Mouse (Mus musculus): ENCODE measurements at regions not wholly inside any gene's neighbourhood (a gene's known extent, or its start where the extent isn't known, plus 50 kb on each side); places are given as distances from the start of the nearest gene placed in this dataset.
A peak's percentile ranks its signal among the peaks of the same experiment; 100 is the strongest.

DNA sequence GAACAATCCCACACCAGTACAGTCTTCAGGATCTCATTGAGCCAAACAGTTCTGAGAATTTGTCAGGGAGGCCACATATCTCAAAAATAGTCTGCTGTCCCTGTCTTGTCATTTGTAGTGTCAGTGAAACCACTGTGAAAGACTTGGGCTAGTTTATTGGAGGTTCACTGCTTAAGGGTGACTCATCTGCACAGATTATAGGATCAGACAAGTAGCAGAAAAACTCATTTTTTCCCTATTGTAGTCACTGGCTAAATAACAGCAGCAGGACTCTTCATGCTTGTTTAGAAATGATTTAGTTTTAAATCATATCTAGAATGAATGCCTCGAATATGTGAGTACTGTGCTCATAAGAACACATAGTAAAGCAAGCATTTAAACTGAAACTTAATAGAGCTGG lies 475.2 kb upstream of the Marcks start:
- Histone ChIP-seq H3K9me3 (replicated peaks) (no peaks in the 10 kb centered on the region), H3K4me1 (peaks cover 9% of the 10 kb centered on the region), H3K36me3 (no peaks in the 10 kb centered on the region), H3K27me3 (ENCODE audit: low read depth, poor library complexity, severe bottlenecking) (no peaks in the 10 kb centered on the region), H3K27ac (no peak overlapping the region), H3K4me3 (no peak overlapping the region)
- 82% methylated on average over 1 of the region's 1 CpGs for WGBS
- no peak for DNase-seq (ENCODE audit: low spot score)

DNA sequence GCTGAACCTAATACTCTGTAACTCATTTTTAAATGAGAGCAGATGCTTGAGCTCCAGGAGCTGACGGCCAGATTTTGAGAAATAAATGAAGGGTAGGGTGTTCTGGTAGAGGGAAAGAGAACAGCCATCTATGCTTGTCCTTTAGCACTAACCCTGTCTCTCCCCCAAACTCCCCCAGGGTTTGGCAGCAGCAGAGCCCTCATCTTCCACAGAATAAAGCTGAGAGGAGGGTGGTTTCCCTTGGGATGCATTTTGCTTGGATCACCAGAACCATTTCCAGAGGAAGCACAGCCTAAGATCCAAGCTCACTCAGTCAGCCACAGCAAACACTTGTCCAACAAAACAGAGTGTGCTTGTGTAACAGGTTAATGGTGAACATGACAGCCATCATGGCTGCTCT lies 464.8 kb upstream of the Marcks start:
- peak overlapping the region; percentile 57; the same call in 1 of the 2 replicates for H3K27ac ChIP-seq
- H3K9me3 ChIP-seq (replicated peaks): no peaks in the 10 kb centered on the region
- no peak overlapping the region for H3K4me3 ChIP-seq
- WGBS: 34% methylated on average over 1 of the region's 1 CpGs
- H3K27me3 ChIP-seq (ENCODE audit: low read depth, poor library complexity, severe bottlenecking): no peaks in the 10 kb centered on the region
- no peak for DNase-seq (ENCODE audit: low spot score)
- H3K4me1 ChIP-seq: peaks cover 12% of the 10 kb centered on the region
- H3K36me3 ChIP-seq: no peaks in the 10 kb centered on the region

DNA sequence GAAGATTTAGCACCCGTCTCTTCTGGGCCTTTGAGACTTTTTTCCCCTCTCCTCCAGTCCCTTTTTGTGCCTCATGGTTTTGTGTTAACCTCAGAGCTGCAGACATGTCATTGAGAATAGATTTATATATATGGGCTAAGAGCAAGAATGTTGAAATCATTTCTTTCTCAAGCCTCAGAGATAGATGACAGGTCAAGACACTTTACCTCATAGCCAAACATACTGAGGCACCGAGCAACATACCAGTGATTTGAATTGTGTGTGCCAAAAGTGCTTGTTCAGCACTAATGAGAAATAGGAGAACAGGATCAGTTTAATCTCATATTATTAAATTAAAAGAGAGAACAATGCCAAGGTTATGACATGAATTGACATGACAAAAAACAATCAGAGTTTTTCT lies 464.2 kb upstream of the Marcks start:
- WGBS: 65% methylated on average over 2 of the region's 2 CpGs

DNA sequence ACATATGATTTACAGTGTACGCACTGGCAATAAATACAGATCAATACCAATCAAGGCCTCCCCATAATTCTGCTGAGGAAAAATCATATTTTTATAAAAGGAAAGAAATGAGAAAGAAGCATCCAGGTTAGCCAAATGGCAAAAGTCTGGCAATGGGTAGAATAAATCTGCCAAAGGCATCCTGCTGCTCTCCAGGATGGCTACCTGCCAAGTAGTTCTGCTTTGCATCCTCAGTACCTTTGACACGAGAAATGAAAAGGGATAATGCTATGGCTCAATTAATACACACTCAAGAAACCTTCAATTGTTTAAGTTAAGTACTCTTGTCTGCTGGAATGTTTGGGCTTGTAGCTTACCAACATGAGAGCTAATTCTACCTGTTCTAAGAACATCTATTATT lies 451.2 kb upstream of the Marcks start:
- 90% methylated on average over 2 of the region's 2 CpGs for WGBS
- H3K27me3 ChIP-seq (ENCODE audit: low read depth, poor library complexity, severe bottlenecking): no peaks in the 10 kb centered on the region
- H3K4me3 ChIP-seq: no peak overlapping the region
- no peaks in the 10 kb centered on the region for H3K9me3 ChIP-seq (replicated peaks)
- H3K36me3 ChIP-seq: no peaks in the 10 kb centered on the region
- no peak for DNase-seq (ENCODE audit: low spot score)
- H3K4me1 ChIP-seq: no peaks in the 10 kb centered on the region
- H3K27ac ChIP-seq: no peak overlapping the region

More for the DNA sequence above, 464.2 kb upstream of the Marcks start:
- no peak overlapping the region for H3K4me3 ChIP-seq
- no peaks in the 10 kb centered on the region for H3K36me3 ChIP-seq
- no peak for DNase-seq (ENCODE audit: low spot score)
- H3K27me3 ChIP-seq (ENCODE audit: low read depth, poor library complexity, severe bottlenecking): no peaks in the 10 kb centered on the region
- no peaks in the 10 kb centered on the region for H3K9me3 ChIP-seq (replicated peaks)
- no peak overlapping the region for H3K27ac ChIP-seq
- peaks cover 12% of the 10 kb centered on the region for H3K4me1 ChIP-seq

DNA sequence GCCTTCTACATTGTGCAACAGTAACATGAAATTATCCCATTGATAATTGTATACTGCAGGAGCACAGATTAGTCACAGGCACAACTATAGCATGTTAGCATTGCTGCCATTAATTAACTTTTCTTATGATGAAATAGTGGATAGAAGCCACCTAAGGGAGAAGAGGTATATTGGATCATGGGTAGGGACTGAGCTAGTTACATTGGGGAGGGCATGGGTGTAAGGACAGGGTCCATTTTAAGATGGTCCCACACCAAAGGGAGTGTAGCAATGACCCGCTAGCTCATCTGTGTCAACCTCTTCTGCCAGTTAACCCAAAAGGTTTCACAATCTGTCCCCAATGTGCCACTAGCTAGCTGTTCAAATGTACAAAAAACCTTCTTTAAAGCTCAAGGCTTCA lies 450.3 kb upstream of the Marcks start:
- Histone ChIP-seq H3K27me3 (ENCODE audit: low read depth, poor library complexity, severe bottlenecking) (no peaks in the 10 kb centered on the region), H3K27ac (no peak overlapping the region), H3K4me1 (no peaks in the 10 kb centered on the region), H3K4me3 (no peak overlapping the region), H3K9me3 (replicated peaks) (no peaks in the 10 kb centered on the region), H3K36me3 (no peaks in the 10 kb centered on the region)
- DNase-seq (ENCODE audit: low spot score): no peak
- WGBS: 97% methylated on average over 1 of the region's 1 CpGs

DNA sequence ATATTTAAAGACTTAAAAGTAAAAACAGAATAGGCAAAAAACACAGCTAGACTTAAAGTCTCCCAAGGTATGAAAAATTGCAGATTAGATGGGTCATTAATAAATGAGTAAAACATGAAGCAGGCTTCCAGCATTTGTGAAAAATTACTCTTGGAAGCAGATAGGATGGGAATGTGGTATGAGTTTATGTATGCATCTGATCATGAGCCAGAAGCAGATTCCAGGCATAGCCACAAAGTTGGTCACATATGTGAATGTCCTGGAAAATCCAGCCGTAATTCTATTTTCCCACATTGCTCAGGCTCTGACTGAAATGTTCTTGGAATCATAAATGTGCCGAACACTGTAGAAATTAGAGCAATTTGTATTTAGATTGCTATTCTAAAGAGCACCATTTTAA lies 432.5 kb upstream of the Marcks start:
- Histone ChIP-seq H3K27me3 (ENCODE audit: low read depth, poor library complexity, severe bottlenecking) (no peaks in the 10 kb centered on the region), H3K4me3 (no peak overlapping the region), H3K36me3 (no peaks in the 10 kb centered on the region), H3K27ac (no peak overlapping the region), H3K4me1 (peaks cover 11% of the 10 kb centered on the region), H3K9me3 (replicated peaks) (no peaks in the 10 kb centered on the region)
- no peak for DNase-seq (ENCODE audit: low spot score)
- WGBS: 73% methylated on average over 2 of the region's 2 CpGs

DNA sequence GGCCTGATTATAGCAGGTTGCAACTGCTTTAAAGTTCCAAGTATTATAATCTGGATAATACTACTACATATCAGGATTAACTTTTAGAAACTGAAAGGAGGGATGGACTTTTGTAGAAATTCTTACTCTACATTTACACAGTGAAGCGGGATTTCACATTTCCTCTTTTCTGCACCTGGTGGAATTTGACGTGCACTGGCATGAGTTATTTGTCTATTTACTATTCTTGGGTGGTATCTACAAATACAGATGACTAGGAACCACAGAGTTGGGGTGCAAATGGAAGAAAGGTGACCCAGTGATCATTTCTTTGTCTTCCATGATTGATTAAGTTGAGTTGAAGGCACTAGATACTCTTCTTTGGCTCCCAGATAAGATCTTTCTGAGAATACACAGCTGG lies 423.0 kb upstream of the Marcks start:
- Histone ChIP-seq H3K36me3 (no peaks in the 10 kb centered on the region), H3K27ac (no peak overlapping the region)
- 94% methylated on average over 2 of the region's 2 CpGs for WGBS

DNA sequence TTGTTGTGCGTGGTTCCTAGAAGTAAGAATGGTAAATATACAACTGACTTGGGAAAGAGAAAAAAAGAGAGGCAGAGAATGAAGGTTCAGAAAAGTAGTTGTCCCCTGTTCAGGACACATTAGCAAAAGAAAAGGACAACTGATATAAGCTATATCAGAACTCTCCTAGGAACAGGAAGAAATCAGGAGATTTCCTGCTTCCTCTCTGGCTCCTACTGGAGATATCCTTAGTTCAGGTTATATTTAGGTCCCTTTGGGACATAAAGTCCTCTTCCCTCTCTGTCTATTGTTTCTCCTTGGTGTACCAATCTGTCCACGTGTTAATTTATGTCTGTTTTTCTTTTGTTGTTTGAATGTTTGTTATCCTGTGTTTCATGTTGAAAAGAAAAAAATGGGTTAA lies 410.7 kb upstream of the Marcks start:
- Histone ChIP-seq H3K27me3 (ENCODE audit: low read depth, poor library complexity, severe bottlenecking) (no peaks in the 10 kb centered on the region), H3K36me3 (no peaks in the 10 kb centered on the region), H3K4me3 (no peak overlapping the region), H3K27ac (no peak overlapping the region), H3K4me1 (no peaks in the 10 kb centered on the region), H3K9me3 (replicated peaks) (no peaks in the 10 kb centered on the region)
- no peak for DNase-seq (ENCODE audit: low spot score)
- 92% methylated on average over 2 of the region's 2 CpGs for WGBS

More for the DNA sequence above, 423.0 kb upstream of the Marcks start:
- H3K27me3 ChIP-seq (ENCODE audit: low read depth, poor library complexity, severe bottlenecking): no peaks in the 10 kb centered on the region
- peaks cover 14% of the 10 kb centered on the region for H3K4me1 ChIP-seq
- H3K9me3 ChIP-seq (replicated peaks): no peaks in the 10 kb centered on the region
- H3K4me3 ChIP-seq: no peak overlapping the region
- no peak for DNase-seq (ENCODE audit: low spot score)

DNA sequence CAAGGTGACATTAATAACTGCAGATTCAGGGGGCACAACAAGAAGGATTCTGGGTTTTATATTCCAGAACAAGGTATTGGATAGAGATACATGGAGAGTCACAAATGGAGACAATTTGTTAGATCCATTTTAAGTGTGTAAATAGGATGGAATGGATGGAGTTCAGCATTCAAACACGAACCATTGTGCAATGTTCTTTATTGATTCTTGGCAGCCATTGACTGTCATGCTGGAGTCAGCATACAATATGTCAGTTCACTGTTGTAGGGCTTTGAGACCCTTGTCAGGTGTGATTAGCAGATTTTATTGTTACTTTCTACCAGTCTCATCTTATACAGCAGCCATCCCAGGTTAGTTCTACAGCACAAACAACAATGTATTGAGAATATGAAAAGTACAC lies 402.0 kb upstream of the Marcks start:
- Histone ChIP-seq H3K27me3 (ENCODE audit: low read depth, poor library complexity, severe bottlenecking) (no peaks in the 10 kb centered on the region), H3K9me3 (replicated peaks) (no peaks in the 10 kb centered on the region), H3K36me3 (no peaks in the 10 kb centered on the region), H3K4me1 (no peaks in the 10 kb centered on the region), H3K4me3 (no peak overlapping the region), H3K27ac (no peak overlapping the region)
- WGBS: 95% methylated on average over 1 of the region's 1 CpGs
- DNase-seq (ENCODE audit: low spot score): no peak

DNA sequence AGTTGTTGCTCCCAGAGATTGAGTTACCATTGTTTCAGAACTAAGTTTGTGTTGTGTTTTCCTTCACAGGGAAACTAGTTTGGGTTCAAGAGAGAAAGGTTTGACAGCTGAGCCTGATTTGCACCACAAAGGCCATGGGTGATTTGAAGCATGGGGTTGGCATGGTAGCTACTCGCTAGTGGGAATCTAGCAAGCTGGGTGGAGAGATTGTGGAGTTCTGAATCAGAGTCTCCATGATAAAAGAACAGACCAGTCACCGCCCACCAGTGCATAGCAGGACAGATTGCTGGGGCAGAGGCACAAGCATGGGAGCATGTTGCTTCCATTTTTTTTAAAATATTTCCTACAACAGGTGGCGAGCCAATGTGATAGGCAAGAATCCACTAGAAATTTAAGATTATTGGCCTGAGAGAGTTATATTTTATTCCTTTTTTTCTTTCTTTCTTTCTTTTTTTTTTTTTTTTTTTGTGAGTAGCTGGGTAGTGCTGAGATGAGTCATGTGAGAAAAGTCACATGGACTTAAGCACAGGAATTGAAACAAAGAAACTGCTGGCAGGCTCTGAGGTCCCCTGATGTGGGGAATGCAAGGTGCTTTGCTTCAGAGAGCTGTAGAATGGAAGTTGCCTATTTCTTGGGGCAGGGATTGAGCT lies 367.4 kb upstream of the Marcks start:
- DNase-seq (ENCODE audit: low spot score): no peak
- no peaks in the 10 kb centered on the region for H3K9me3 ChIP-seq (replicated peaks)
- WGBS: 84% methylated on average over 3 of the region's 3 CpGs
- H3K27me3 ChIP-seq (ENCODE audit: low read depth, poor library complexity, severe bottlenecking): no peaks in the 10 kb centered on the region
- no peaks in the 10 kb centered on the region for H3K4me1 ChIP-seq
- H3K27ac ChIP-seq: no peak overlapping the region
- H3K36me3 ChIP-seq: no peaks in the 10 kb centered on the region
- no peak overlapping the region for H3K4me3 ChIP-seq

DNA sequence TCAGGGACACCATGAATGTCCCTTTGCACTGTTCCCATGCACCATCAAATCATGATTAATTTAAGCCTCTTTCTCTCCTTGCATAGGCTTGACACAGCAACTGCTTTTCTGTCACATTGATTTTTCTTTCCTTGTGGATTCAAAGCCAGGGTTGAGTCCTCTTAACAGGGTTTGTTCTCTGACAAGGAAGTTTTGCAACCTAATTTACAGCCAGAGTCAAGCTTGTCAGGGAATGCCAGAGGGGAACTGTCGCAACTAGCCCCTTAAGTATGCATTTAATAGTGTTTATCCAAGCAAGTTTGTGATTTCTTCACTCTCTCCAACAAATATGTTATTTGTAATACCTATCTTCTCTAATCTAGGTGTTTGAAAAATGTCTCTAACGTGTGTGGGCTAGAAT lies 365.7 kb upstream of the Marcks start:
- H3K36me3 ChIP-seq: no peaks in the 10 kb centered on the region
- H3K4me1 ChIP-seq: no peaks in the 10 kb centered on the region
- no peaks in the 10 kb centered on the region for H3K9me3 ChIP-seq (replicated peaks)
- no peak overlapping the region for H3K4me3 ChIP-seq
- no peak overlapping the region for H3K27ac ChIP-seq
- no peaks in the 10 kb centered on the region for H3K27me3 ChIP-seq (ENCODE audit: low read depth, poor library complexity, severe bottlenecking)
- 69% methylated on average over 2 of the region's 2 CpGs for WGBS
- DNase-seq (ENCODE audit: low spot score): no peak

DNA sequence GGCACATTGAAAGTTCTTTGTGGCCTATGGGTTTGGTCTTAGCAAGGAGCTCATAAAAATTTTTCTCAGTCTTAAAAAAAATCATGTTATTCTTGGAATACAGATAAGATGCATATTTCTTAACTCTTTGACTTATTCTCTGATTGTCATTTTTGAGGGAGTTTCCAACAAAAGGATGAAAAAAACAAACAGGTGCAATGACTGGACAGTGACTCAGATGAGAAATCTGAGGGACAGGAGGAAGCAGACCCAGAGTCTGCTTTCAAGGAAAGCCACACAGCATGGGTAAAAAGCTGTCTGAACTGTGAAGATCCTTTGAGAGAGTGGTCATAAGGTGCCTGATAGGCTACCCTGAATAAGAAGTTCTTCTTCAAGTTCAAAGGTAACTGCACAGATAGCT lies 363.8 kb upstream of the Marcks start:
- Histone ChIP-seq H3K27me3 (ENCODE audit: low read depth, poor library complexity, severe bottlenecking) (no peaks in the 10 kb centered on the region), H3K4me3 (no peak overlapping the region), H3K36me3 (no peaks in the 10 kb centered on the region), H3K9me3 (replicated peaks) (no peaks in the 10 kb centered on the region), H3K27ac (no peak overlapping the region), H3K4me1 (no peaks in the 10 kb centered on the region)
- DNase-seq (ENCODE audit: low spot score): no peak

DNA sequence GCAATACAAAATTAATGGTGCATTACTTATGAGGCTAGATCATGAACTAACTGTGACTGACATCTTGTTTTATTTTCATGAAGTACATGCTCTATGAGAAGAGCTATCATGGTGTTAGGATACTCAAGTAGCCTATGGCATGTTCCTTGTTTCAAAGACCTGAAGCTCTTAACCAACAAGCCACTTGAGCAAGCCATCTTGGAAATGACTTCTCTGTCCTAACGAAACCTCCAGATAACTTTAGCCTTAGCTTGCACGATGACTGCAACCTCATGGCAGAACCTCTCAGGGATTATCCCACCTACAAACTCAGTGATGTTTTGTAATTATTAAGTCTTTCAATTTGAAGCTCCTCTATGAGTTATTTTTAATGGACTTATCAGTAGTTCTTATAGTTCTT lies 362.3 kb upstream of the Marcks start:
- Histone ChIP-seq H3K36me3 (no peaks in the 10 kb centered on the region), H3K27ac (no peak overlapping the region), H3K27me3 (ENCODE audit: low read depth, poor library complexity, severe bottlenecking) (no peaks in the 10 kb centered on the region), H3K9me3 (replicated peaks) (no peaks in the 10 kb centered on the region), H3K4me3 (no peak overlapping the region), H3K4me1 (no peaks in the 10 kb centered on the region)
- WGBS: 88% methylated on average over 2 of the region's 2 CpGs
- no peak for DNase-seq (ENCODE audit: low spot score)

DNA sequence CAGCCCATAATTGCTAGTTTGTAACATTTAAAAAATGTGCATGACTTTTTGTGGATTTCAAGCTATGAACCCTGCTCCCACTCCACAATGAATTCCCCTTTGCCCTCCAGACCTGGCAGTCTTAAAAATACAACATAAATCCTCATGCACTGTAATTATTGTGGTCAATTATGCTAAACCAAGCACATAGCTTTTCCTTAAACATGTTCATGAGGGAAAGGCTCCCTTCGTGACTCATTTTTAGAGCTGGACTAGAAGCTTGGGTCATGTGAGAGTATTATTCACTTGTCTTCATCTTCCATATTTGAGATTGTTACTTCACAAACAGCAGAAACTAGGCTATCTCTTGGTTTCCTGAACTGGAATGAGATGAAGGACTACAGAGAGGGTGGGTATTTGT lies 356.7 kb upstream of the Marcks start:
- H3K9me3 ChIP-seq (replicated peaks): no peaks in the 10 kb centered on the region
- H3K27ac ChIP-seq: no peak overlapping the region
- no peak for DNase-seq (ENCODE audit: low spot score)
- H3K4me3 ChIP-seq: no peak overlapping the region
- H3K27me3 ChIP-seq (ENCODE audit: low read depth, poor library complexity, severe bottlenecking): no peaks in the 10 kb centered on the region
- no peaks in the 10 kb centered on the region for H3K36me3 ChIP-seq
- peaks cover 6% of the 10 kb centered on the region; the same call in 1 of the 2 replicates for H3K4me1 ChIP-seq
- 82% methylated on average over 1 of the region's 1 CpGs for WGBS
